Mouse (Mus musculus): ENCODE data around the gene Tpd52l1.

The Tpd52l1 gene

DNA sequence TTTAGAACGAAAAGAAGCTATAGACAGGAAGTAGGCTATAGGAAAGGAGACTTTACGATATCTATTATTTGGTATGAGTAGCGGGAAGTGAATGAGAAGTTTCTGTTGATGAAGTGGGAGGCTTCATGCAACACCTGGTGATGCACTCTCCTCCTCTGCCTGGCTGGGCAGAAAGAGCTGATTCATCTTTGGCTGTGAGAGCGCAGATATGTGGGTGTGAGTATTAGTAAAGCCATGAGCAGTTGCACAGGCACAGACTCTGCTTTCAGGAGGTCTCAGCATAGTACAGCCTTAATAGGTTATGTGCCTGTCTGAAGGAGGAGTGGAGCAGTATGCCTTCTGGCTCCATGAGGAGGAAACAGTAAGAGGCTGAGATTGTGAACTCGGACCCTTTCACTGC lies 109.3 kb downstream of the Tpd52l1 start:
- no peak for DNase-seq

DNA sequence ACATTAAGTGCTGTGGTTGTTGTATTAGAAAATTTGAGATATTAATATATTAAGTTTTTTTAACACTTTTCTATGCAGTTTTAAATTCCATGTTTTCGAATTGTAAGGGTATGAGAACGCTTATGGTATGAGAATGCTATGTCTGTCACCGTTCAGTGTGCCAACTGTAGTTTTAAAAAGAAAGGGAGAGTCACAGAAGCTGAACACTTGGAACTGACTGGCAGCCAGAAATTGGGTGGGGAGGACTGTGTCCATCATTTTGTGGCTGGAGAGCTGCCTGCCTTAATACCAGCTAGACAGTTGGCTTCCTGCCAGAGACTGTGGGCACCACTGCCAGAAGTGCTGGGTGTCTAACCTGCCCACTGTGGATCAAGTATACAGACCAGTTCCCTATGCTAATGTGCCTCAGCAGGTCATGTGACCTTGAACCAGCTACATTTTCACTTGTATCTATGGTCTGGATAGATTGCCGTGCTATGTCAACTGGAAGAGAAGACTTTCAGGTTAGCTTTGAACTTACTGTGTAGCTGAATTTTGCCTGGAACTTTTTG lies 114.5 kb downstream of the Tpd52l1 start:
- DNase-seq = no peak

DNA sequence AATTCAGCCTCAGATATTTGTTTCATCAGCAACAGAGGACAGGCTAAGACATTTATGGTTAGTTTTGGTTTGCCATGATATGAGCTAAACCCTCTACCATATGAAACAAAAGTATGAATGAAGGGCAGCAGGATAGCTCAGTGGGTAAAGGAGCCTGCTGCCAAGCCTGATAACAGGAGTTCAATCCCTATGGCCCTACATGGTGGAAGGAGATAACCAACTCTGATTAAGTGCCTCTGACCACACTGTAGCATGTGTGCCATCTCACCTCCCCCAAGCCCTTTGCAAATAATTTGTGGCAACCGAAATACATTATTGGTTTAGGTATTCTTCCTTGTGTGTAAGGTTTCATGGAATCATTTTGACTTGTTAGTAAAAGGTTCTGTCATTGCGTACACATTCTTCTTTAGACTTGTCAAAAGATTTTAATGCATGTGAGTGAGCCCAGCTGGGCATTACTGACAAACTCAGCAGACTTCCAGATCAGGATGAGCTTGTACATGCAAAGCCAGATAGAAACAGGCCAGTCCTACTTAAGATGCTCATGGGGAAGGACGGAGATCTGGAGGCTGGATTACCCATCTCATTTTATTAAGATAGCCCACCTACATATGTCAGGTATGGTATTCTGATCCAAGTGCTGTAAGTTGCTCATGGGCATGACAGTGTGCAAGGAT lies 115.3 kb downstream of the Tpd52l1 start:
- DNase-seq = no peak

DNA sequence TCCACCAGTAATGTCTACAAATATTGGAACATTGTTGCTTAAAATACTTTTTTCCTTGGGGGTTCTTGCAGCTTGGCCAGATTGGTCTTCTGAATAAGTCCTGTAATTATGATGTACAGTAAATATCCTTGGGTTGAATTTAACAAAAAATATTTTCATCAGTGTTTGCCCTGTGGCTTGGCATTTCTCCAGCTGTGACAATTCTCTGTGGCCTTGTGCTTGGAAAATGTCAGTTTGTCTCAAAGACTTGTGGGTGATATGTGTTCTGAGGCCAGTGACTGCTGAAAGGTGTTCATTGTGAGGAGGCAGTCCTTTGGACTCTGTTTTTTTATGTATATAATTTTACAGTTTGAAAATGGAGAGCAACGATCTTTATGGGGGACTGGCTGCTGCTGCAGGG lies 116.3 kb downstream of the Tpd52l1 start:
- DNase-seq = no peak

DNA sequence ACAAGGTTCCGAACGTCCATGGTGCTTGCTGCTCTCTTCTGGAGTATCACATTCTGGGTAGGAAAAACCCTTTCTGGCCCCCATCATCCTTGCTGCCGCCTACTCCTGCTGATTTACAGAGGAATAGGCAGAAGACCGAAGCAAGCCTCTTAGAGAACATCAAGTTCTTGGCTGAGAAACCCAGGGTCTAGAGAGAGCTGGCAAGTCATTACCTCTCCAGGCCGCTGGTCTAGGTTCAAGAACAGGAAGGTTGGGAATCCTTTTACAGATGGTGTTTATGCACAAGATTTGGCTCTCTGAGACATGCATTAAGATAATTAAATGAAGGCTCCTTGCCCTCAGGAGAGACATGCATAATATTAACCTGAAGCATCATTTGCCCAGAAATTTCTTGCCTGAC lies 127.3 kb downstream of the Tpd52l1 start:
- no peak for DNase-seq

DNA sequence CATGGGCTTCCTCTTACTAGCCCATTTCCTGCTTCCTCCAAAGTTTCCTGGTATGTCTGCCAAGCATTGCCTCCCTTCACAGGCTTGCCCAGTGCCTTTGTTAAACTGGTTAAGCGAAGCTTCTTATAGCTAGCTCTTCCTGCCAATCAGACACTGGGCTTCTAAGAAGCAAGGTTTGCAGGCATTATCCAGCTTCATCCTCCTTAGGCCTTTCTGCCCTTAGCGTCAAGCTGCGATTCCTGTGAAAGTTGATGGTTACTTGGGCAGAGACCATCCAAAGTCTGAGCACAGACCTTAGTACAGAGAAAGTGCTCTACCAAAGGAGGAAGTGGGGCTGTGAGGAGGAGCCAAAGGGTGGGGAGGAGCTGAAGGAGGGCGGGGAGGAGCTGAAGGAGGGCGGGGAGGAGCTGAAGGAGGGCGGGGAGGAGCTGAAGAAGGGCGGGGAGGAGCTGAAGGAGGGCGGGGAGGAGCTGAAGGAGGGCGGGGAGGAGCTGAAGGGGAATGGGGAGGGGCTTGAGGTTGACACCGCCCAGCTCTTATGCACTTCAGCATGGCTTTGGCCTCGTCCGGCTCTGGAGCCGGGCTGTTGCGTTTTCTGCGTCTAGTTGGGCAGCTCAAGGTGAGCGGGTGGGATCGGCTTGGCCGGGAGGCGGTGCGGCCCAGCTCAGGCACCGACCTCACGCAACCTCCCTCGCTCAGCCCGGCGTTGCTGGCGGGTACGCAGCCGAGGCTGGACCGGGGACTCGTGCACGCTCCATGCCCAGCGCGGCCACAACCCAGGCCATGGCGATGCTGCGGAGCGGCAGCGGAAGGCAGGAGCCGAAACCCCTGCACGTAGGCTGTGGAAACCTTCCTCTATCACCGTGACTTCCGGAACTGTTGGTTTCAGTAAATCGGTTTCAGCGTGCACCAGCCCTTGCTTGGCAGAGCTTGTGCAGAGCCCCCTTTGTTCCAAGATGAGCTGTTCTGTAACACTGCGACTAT lies 132.6 kb downstream of the Tpd52l1 start, which contains the start of gene Hddc2:
Hddc2 (plus strand) TSS at position 519 of the 984 bp plus-strand sequence.
- peak; percentile 83 for DNase-seq

DNA sequence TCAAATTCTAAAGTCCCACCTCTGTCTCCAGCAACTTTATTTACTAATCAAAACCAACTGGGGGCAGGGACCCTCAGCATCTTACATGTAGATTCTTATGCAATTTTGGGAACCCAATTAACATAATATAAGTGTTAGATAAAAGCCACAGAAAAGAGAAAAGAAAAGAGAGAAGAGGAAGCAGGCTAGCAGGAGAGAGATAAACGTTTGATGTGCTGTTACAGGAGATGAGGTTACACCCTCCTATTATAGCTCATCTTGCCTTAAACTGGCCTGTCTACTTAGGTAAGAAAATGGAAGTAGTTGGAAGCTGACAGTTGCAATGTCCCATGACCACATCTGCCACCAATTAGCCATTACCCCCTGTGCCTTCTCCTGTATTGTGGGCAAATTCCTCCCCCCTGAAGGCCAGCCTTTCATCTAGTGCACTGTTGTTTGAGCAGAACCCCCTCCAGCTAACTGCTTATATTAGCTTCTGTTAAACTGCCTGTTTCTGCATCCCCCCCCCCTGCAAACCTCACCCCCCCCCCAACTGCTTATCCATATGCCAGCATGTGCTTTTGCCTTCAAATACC lies 138.6 kb downstream of the Tpd52l1 start:
- no peak for DNase-seq

DNA sequence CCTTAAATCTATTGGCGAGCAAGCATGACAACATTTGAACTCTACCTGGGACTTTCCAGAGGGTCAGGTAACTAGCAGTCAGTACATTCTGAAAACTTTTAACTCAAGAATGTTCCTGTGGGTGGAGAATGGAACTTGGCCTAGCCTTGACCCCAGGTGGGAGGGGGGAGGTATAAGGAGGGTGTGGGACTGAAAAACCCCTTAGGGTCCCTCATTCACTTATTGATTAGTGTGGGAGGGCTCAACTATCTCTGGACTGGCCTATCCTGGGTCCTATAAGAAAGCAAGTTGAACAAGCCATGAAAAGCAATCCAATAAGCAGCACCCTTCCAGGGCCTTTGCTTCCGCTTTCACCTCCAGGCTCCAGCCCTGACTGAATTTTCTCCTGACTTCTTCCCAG lies 142.3 kb downstream of the Tpd52l1 start:
- no peak for DNase-seq

DNA sequence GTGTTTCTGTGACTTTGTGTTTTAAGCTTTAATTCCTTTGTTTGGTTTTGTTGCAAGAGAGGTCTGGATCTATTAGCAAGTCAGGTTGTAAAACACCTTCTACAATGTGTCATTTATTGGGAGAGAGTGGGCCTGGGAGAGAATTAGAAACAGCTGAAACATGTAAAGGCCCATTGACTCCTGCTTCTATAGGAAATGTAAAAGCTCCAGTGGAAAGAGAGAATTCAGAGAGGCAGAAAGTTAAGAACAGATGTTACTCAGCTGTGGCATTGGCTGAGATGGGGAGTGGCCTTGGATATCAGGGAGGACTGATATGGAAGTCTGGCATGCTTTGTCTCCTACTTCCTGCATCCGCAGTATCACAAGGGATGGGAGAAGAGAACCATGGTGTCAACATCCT lies 145.5 kb downstream of the Tpd52l1 start:
- DNase-seq = no peak

DNA sequence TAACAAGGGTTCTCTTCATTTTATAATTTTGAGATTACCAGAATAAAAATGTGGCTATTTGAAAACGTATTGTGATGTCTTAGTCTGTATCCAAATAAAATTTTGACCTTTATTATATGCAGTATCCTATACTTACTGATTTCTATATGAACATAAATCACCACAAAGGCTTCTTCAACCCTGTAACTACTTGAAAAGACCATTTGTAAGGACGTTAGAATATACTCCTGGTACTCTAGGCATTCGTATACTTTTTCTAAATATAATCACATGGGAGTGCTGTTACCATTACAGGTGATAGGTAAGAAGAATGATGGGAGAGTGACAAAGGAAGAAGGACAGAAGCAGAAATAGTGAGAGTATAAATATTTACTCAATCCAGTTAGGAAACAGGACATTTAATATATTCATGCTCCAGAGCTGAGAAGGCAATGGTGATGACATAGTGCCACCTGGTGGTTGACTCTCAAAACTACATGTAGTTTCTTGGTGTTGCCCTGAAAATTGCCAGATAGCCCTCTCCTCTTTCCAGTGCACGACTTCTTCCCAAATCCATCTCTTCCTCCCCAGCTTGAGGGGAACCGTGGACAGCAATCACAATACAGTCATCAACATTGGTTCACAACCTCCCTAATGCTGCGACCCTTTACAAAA lies 146.7 kb downstream of the Tpd52l1 start:
- DNase-seq = peak; percentile 49

DNA sequence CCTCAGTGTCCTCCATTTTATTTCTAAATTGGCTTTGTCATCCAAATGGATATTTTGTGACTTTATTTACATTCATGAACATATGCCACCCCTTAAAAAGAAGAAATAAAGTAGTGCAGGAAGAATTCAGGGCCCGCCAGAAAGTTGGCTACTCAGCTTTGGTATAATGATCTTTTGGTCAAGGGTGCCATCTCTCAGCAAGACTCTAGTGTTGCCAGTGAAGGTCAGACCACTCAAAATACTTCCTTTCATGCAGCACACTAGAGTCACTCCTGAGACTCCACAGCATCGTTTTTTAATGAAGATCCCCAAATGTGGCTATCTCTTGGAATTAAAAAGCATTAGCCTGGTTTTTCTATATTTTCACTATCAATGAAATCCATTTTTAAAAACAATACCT lies 147.5 kb downstream of the Tpd52l1 start:
- no peak for DNase-seq

DNA sequence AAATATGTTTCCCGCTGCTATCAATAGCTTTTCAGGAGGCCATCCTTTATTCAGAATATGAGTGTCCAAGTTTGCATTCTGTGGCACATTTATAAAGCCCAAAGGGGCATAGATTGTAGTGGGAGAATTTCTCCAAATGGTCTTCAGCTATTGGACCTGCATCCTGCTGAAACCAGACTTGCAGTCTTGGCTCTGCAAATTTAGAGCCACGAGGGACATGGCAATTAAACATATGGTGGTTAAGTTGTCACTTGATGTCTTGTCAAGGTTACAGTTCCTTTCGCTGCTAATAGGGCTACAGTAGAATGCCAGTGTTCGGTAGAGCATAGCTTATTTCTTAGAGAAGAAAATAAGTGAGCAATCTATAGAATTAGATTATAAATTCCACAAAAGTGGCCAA lies 148.7 kb downstream of the Tpd52l1 start:
- no peak for DNase-seq

DNA sequence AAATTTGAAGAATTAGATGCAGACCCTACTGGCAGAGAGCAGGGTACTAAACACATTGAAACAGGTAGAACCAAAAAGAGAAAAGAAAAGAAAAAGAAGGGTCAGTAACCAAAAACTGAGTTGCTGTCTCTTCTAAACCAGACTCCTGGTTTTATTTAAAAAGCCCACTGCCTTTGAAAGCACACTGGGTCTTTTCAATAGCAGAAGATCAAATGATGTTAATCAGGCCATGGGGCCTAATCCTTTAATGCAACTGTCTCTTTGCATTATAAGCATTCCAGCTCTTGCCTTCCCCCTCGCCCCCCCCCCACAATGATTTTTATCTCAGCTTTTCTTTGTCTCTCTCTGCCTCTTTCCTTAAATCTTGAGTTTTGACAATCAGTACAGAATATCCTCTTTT lies 149.3 kb downstream of the Tpd52l1 start:
- DNase-seq = no peak

DNA sequence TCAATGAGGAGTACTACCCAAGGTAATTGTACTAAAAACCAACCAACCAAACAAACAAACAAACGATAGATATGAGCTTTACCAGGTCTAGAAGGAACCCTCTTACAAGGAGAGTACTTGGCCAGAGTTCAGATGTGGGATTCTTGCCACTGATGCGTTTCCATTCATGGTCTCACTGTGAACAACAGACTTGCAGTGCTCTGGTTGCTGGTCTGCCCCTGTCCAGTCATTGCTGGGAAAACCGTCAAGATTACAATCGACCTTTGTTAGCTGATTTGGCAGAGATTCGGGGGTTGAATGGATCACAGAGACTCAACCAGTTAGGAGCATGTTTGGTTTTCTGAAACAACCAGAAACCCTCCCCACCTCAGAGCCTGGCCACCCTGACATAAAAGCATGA lies 150.1 kb downstream of the Tpd52l1 start:
- DNase-seq = no peak

DNA sequence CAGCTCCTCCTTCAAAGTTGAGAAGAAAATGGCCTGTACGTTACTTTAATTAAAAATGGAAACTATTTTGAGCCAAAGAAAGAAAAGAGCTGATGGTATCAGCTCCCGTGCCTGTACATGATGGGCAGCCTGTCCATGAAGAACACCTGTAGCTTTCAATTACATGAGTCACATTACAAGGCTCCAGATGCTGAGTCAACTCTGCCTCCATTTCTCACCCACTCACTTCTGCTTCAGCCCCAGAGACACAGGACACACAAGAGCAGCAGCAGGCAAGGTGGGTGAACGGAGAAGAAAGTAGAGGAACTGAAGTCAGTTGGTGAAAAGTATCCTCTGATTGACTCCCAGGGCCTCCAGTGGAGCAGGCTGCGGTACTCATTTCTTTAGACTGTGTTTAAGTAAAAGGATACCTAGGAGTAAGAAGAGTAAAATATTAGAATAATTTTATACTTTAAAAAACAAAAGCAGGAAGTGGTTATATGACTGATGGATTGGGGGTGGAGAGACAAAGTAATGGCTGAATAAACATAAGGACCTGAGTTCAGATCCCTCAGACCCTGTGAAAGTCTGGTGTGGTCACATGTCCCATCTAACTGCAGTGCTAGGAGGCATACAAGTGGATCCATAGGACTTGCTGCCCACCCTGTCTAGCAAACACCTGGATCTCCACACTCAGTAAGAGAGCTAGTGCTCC lies 156.9 kb downstream of the Tpd52l1 start:
- no peak for DNase-seq

DNA sequence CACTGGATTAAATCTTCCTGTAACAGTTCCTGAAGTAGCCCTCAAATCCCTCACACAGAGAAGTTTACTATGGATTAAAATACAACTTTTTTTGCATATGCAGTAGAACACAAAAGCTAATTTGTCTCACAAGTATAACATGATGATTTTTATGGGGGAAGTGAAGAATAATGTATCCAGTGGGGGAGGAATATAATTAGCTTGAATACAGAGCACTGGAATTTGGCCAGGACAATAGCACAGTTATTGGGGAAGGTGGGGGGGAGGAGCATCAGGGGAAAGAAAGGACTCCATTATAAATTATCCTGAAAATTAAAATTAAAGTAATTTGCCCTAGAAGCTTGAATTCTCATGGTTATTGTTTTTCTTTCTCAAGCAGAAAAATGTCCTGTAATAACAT lies 158.0 kb downstream of the Tpd52l1 start:
- DNase-seq = no peak

Measured in thymus, postnatal 14 days (tissue).